Mouse (Mus musculus) gastrocnemius, postnatal 4 days (tissue): ENCODE measurements at regions not wholly inside any gene's neighbourhood (a gene's known extent, or its start where the extent isn't known, plus 50 kb on each side); places are given as distances from the start of the nearest gene placed in this dataset.

Experiments used
- DNase-seq, 2 experiments: peaks; one replicate each; pipeline ENCODE4 v3.0.0; 2021 to 2022; ENCODE audit warnings: low spot score in 2 of 2, mixed read lengths in 2 of 2

DNA sequence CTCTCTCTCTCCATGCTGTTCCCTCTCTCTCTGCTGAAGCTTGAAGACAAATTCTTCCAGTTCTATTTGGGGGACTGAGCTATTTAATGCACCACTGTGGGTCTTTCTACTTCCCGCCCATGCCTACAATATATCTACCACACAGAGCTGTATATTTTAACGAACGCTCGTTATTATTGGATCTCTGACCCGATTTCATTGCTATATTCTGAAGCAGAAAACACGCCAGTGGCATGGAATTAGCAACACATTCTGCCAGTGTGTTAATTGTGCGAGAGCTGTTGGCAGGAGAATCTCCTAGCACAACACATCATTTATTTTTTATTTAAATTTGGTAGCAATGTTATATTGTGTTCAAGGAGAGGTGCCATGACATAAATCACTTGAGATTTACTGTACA lies 497.2 kb upstream of the Smim15 start:
- no peak for DNase-seq

DNA sequence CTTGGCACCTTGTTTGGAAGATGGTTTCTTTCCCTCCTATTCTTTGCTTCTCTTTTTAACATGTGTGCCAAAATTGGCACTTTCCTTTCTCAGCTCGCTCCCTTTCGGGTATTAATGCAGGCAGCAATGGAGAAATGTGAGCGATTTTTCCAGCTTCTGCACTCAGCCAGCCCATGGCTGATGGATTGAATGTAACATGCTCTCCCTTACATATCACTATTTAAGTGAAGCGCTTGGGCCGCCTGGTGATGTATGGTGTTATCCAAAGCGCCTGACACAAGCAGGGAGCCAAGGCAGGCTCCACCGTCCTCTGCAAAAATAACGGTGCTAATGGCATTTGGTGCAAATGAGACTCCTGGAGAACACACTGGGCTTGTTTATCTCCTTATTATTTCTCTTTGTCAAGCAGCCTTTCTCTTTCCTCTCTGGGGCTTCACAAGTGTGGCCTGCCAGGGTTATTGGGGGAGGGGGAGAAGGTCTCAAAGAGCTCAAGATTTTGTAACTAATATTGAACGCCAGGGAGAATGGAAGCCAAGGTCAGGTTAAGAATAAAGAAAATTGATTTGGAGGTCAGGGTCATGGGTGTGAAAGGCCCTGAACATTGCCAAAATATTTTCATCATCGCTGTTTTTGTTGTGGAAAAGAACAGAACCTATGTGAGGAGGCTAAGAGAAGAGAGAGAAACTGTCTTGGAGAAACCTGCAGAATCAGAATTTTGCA lies 497.9 kb upstream of the Smim15 start:
- DNase-seq: no peak

DNA sequence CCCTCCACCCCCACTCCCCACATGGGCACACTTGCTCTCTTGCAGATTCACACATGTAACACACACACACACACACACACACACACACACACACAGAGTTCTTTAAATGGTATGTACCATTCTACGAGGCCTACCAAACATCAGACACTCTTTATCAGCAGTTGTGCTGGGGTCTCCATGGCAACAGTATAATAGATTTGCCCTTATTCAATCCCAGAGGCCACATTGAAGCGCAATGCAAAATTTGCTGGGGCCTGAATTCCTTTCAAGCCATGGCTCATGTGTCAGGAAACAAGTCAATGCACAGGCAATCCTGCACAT lies 502.7 kb upstream of the Smim15 start:
- no peak for DNase-seq

DNA sequence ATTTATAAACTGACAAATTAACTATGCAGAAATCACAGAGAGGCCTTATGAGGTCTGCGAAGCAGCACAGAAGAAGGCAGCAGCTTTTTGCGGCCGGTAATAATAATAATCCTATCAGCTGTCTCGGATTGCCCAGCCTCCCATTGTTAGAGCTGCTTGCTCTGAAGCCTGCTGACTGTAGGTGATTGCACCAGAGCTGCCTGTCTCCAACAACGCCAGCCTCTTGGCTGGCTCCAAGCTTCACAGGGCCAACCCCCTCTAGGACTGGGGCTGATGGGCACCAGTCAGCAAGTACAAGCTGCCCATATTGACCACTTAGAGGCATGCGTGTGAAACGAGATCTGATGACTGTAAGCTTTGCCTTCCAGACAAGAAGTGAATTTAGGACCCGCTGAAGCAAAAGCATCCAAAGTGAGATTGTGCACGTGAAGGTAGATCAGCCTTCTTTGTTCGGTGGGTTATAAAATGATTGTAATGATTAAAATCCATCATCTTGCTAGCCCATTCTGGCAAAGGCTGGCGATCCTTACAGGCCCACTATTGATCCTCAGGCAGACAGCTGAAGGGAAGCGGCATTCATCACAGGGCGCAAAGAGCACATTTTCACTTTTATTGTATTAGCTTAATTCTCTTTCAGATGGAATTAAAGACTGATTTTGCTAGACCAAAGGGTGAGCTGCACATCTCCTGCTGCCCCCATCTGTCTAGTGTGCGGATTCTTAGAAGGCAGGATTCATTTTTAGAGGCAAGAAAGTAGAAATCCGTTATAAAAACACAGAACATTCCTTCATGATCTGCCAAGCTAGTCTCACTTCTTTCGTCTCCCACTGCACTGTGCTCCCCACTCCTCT lies 503.2 kb upstream of the Smim15 start:
- no peak for DNase-seq

DNA sequence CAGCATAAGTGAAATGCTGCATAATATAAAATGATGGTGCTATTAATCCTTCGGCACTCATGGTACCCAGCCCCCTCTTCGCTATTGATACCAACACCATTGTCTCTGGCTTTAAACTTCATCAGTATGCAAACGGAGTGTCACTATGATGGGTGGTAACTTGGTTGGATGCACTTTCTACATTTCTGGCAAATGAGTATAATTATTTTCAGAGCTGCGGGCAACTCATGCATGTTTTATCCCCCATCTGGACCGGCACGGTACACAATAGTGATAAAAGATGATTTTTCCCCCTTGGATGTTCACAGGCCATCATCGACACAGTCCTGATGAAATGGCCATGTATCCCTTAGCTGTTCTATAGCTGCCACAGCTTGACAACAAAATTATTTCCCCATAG lies 503.9 kb upstream of the Smim15 start:
- no peak for DNase-seq

DNA sequence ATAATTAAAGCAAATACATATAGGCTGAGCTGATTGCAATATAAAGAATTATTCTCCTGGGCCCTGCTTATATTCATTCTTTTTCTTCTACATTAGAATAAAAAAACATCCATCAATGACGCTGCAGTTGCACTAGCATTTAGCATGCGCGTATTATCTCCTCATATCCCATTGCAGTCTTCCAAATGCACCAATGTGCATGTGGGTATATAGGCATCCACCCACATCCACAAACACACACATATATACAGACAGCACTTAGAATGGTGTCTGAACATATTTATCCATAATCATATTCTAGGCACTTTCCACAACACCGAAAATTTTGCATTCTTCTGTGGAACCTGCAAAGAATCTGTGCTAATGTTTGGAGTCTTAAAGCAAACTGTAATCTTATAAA lies 504.4 kb upstream of the Smim15 start:
- no peak for DNase-seq

DNA sequence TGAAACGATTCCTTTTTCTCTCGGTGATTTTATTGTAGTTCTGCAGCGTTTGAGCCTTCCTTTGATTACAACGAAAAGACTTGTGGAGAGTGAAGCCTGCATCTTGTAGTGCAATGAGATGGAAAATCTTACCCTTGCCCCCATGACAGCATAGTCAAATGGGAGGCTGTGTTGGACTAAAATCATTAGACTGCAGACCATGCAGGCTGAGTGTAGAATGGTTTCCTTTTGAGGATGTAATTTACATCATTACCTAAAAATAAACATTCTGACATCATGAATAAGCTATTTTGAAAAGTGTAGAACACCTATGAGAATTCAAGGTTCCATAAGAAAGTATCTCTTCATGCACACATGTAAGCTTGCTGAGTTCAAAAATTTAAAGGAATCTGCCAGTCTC lies 504.9 kb upstream of the Smim15 start:
- no peak for DNase-seq

DNA sequence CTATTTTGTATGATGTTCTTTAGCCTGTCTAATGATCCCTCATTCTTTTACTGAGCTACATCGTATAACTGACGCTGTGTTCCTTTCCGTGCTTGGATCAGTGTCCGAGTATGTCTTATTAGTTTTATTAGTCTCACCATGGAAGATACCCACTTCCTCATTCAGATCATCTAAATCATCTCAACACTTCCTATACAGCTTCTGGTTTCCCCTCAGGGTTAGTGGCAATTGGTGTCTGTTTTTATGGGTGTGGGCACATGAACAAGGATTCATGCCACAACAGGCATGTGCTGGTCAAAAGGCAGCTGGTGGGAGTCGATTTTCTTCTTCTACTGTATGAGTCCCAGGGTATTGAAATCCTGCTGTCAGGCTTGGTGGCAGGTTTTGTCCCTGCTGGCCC lies 509.0 kb upstream of the Smim15 start:
- no peak for DNase-seq

DNA sequence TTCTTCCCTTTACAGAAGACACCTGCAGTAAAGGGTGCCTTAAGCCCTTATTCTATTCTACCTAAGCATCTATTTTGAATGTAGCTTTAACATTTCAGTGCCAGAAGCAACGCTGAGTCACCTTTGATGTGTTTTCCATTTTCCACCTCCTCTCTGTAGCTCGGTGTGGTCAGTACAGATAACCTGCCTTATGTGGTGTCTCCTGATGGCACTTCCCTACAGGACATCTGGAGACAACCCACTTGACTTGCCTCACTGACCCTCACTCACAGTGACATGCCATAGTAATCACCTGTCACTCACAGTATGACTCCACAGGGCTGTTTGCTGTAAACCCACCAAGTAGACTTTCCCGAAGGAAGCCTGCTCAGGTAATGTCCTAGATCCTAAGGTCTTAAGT lies 510.9 kb upstream of the Smim15 start:
- no peak for DNase-seq

DNA sequence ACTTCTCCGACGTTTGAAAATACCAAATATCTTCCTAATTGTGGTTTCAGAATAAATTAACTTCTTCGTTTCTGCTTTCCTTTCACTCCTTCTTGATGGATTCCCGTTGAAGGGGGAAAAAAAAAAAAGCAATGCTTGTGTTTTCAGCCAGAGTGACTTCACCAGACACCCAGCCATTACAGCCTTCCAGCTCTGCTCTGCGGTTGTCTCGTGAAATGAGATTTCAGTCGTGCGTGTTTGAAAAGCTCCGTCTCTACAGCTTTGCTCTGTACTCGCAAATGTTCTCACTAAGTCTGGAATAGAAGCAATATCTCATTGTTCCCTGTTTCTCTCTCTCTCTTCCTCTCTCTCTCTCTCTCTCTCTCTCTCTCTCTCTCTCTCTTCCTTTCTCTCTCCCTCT lies 509.6 kb upstream of the Kif2a start:
- no peak for DNase-seq

DNA sequence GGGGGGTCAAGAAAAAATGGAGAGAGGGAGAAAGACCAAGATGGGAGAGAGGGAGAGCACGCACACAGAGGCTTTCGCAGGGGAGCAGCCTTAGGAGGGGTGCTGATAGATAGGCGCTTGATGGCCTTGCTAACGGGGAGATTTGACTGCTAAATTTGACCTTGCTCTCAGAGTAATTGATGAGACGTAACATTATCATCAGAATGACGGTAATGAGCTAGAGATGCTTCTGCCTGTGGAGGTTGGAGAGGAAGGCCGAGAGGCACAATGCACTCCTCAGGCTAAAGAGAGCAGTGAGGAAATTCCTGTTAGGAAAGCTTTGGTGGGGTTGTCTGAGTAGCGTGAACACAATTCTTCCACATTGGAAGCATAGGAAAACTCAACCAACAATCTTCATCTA lies 509.1 kb upstream of the Kif2a start:
- DNase-seq: no peak

DNA sequence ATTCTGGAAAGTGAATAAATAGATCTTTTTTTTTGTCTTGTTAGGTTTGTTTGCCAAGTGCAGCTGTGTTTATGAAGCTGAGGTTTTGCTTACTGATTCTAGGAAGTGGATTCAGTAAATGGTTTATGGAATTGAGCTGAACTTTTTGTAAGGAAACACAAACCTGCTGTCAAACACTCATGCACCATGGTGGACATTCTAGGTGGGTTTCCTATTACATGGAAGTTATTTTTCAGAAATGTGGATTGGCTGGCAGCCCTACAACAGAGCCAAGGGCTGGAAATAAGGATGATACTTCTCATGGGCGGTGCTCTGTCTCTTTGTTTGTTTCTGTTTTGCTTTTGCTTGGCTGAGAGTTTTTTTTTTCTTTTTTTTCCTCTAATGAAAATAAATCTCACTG lies 508.5 kb upstream of the Kif2a start:
- DNase-seq: no peak

DNA sequence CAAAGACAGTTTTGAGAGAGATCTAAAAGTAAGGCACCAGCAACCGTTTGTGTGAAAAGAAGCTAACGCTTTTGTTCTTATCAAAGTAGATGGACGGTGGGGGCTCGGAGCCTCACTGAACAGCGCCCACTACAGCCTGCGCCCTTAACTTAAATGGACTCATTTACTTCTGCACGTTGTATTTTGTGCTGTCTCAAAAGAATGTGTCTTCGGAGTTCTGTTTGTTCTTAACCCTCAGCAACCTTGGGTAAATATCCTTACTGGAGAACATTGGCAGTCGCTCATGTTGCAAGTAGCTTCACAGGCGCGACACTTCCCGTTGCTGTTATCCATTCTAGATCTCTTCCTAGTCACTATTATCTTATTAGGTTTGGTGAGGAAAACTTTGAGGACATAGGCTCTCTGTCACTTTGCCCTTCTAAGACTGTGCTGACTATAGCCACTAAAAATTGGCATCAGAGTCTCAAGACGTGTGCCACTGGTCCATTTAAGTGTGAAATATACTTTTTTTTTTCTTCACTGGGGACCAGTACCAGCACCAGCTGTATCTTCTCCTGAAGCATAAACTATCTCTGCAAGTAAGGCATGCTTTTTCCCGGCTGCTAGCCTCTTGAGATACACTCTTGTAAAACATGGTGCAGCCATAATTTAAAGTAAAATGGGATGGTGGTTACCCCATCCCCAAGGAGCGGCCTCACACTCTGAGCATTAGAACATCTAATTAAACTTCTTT lies 507.0 kb upstream of the Kif2a start:
- no peak for DNase-seq

DNA sequence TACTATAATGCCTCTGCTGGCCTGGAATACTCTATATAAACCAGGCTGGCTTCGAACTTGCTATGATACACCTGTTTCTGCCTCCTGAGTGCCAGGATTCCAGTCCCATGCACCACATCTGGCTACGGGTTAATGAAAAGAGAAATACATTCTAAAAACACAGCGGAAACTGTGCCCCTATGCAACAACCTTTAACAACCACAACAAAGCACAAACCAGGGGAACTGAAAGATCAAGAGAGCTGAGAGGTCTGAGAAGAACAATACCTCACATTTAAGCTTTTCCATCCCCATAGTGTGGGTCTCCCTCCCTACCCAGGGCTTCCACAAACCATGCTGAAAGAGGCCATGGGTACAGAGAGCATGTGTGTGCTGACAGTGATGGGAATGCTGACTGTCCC lies 501.0 kb upstream of the Kif2a start:
- DNase-seq: no peak

DNA sequence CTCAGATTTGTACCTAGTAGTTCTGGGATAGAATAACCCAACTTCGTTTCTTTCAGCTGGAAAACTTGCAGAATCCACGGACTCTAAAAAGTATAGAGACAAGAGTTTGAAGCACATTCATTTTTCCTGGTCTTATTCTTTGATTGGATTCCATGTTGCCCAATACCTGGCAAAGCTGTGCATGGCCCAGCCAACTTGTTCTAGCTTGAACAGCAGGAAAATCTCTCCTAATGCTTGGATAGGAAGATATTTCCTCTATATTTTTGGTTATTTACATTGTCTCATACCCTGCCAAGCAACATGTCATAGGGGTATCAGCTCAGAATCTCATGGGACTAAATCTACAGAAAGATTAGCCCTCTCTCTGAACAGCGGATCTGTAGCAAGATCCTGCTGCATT lies 492.3 kb upstream of the Kif2a start:
- no peak for DNase-seq

DNA sequence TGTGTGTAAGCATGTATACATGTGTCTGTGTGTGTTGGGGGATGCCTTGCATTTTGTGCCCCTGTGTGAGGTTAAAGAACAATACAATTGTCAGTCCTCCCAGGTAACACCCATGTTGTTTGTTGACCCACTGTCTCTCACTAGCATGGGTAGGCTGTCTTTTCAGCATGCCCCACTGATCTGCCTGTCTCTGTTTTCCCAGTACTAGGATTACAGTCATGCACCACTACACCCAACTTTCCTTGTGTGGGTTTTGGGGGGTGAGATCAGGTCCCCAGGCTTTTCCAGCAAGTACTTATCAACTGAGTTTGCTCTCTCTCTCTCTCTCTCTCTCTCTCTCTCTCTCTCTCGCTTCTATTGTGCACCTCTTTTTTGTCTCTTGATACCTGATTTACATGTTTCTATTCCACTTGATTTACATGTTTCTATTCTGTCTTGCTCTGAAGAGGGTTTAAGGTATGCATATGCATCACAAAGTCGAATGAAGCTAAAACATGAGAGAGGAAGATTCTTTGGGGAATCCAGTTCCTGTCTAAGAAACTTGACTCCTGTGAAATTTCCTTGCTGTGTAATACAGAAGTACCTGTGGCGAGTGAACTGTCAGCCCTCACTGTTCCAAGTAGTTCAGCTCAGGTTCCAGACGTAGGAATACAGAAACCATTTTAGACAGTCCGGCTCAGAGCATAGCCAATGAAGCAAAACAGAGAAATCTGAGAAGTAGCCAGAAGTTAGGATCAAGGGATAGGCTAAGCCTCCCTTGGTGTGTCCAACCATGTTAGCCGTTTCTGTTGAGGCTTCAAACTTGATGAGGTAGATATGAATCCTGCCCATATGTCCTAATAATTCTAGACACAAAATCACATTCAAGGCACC lies 491.6 kb upstream of the Kif2a start:
- DNase-seq: no peak

DNA sequence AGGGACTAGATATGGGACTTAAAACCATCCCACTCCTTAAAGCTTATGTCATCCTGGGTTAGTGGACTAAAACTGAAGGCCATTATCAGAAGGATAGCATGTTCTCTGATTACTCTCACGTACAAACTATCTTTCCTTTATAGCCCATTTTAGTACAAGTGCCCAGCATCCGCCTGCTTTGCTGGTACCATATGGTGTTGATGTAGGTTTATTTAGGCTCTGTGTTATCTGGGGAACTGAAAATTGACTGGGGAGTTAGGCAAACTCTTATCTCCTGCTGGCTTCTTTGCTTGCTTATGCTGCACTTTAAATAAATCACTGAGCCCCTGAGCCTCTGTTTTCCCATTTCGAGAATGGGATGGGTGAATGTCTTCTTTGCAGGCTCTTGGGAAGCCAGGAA lies 485.4 kb upstream of the Kif2a start:
- DNase-seq: no peak

DNA sequence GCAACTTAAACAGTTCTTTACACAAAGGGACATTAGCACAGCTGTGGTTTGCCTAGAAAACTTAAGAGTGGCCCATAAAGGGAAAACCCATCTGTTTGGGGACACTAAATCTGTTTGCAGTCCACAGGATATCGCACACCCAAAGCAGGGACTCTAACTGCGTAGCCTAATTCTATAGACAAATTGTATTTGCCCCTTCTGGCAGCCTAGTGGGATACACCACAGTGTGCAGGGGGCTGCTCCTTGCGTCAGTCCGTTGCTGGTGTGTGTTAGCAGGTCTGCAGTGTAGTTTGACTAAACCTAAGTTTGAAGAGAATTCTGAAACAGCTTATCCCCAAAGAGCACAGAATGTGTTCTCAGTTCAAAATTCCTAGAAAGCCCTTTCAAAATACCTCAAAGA lies 484.9 kb upstream of the Kif2a start:
- DNase-seq: no peak

DNA sequence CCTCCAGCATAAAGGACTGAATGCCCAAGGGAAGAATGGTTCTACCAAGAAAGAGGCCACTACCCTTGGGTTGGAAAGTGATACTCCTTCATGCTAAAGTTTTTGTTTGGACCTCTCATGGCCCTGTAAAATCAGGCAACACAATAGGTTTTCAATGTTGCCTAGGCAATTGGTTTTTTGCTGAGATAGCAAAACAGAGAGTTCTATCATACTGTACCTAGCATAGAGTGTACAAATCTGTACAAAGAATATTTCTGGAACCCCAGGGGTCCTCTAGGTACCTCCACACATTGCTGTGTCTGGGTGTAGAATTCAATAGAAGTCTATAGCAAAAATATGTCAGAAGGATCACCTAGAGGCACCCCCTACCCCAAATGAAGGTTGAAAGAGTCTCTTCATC lies 483.4 kb upstream of the Kif2a start:
- no peak for DNase-seq

DNA sequence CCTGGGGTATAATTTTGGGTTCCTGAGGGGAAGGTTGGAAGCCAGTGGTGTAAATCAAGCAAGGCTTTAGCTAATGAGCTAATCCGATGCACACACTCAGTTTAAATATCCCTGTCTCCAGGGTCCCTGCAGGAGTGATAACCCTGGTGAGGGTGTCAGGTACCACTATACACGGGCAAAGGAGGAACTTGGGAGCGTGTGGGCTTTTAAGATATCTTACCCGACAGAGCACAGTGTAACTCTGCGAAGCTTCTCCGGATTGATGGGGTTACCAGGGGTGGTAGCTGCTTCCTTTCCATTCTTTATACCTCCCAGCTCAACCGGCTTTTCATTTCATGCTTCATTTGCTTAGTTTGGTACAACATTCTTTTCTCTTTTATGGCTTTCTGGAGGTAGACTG lies 480.3 kb upstream of the Kif2a start:
- DNase-seq: no peak

DNA sequence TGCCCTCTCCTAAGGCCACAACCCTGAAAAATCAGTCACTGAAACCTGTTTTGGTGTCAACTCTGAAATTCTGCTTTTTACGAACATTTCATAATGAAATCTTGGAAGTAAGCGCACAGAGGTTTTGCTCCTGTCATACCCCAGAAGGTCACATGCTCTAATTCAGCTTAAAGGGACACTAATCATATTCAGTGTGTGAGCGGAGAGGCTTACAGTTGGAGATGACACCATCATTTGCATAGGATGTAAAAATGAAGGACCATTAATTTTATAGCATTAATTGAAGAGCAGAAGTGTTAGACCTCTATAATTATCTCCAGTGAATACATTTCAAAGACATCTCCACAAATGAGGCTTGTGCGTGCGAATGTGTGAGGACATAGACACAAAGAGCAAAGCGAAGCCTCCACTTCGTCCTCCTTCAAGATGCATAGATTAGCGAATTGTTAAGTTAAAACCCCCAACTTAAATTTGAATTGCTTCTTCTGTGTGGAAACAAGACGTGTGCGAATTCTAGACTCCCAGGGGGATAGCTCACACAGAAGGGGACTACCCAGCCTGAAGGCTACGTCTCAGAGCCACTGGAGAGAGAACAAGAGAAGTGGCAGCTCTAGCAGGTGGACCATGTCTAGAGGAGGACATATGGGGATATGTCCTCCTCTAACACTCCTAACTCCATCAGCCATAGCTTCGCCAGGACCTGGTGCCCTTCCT lies 479.0 kb upstream of the Kif2a start:
- no peak for DNase-seq
